Mouse (Mus musculus): ENCODE data around the gene Kank1.

DNA sequence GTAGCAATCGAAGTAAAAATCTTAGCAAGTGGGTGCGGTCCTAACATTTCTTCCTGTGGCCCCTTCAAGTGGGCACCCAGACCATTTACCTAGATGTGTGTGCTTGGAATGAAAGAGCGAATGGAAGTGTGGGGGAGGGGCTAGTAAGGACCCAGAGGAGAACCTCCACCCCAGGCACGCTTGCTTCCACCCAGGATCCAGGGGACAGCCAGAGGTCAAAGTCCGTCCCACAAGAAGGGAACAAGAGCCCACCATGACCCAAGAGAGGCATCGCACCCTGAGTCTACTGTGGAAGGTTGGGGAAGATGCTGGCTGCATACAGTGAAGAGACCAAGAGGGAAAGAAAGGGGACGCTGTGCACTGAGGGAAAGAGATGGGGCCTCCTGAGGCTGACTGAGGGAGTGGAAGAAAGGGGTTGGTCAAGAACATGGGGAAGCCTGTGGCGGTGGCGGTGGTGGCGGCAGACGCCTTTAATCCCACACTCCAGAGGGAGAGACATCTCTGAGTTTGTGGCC is 28.1 kb upstream of the Kank1 start:
- no peak for TF ChIP-seq POLR2A (IDR thresholded peaks at IDR 0.05; ENCODE audit: low read depth, low read length)
- no peak for TF ChIP-seq CTCF (IDR thresholded peaks at IDR 0.05; ENCODE audit: borderline replicate concordance, insufficient read depth, low read length)

Measured in embryonic fibroblast, embryonic 13.5 days (primary cell).